Mouse (Mus musculus): ENCODE measurements around the gene Tmpo. TPM values are rescaled to one million over a fixed set of nuclear protein-coding genes. Genes with fewer than 3 reads are reported as not detected.

Tmpo gene
- polyA plus RNA-seq, 1 experiment: 204 TPM

- TF ChIP-seq POLR2A (IDR thresholded peaks at IDR 0.05; ENCODE audit: insufficient read depth, low read depth, low read length): no peak
- no peak for TF ChIP-seq CTCF (IDR thresholded peaks at IDR 0.05; ENCODE audit: insufficient read depth, low read depth, low read length)
- 51% methylated on average over 5 of the region's 5 CpGs for WGBS
- Histone ChIP-seq H3K4me1 (ENCODE audit: control insufficient read depth, insufficient read depth, low read length) (peaks cover 8% of the 10 kb centered on the region), H3K27ac (ENCODE audit: insufficient read depth, low read depth, low read length) (no peak overlapping the region), H3K4me3 (ENCODE audit: insufficient read depth, low read depth, low read length) (no peak overlapping the region)
Observed at GRCm38 (mm10) chr10:91166890-91167289, 14.2 kb downstream of the Tmpo start.

GRCm38 (mm10) chr10:91165850-91166249 lies 15.3 kb downstream of the Tmpo start:
- no peak for TF ChIP-seq CTCF (IDR thresholded peaks at IDR 0.05; ENCODE audit: insufficient read depth, low read depth, low read length)
- TF ChIP-seq POLR2A (IDR thresholded peaks at IDR 0.05; ENCODE audit: insufficient read depth, low read depth, low read length): no peak
- no peak overlapping the region for H3K27ac ChIP-seq (ENCODE audit: insufficient read depth, low read depth, low read length)
- H3K4me3 ChIP-seq (ENCODE audit: insufficient read depth, low read depth, low read length): no peak overlapping the region
- peaks cover 8% of the 10 kb centered on the region for H3K4me1 ChIP-seq (ENCODE audit: control insufficient read depth, insufficient read depth, low read length)

- 58% methylated on average over 3 of the region's 3 CpGs for WGBS
- H3K4me1 ChIP-seq (ENCODE audit: control insufficient read depth, insufficient read depth, low read length): peaks cover 6% of the 10 kb centered on the region
- no peak overlapping the region for H3K4me3 ChIP-seq (ENCODE audit: insufficient read depth, low read depth, low read length)
- no peak overlapping the region for H3K27ac ChIP-seq (ENCODE audit: insufficient read depth, low read depth, low read length)
- TF ChIP-seq CTCF (IDR thresholded peaks at IDR 0.05; ENCODE audit: insufficient read depth, low read depth, low read length) (no peak), POLR2A (IDR thresholded peaks at IDR 0.05; ENCODE audit: insufficient read depth, low read depth, low read length) (no peak)
Observed at GRCm38 (mm10) chr10:91164491-91164890, 16.6 kb downstream of the Tmpo start.

GRCm38 (mm10) chr10:91162511-91163163 lies 18.5 kb downstream of the Tmpo start:
- Histone ChIP-seq H3K4me3 (ENCODE audit: insufficient read depth, low read depth, low read length) (no peak overlapping the region), H3K4me1 (ENCODE audit: control insufficient read depth, insufficient read depth, low read length) (peaks cover 2% of the 10 kb centered on the region; the same call in 1 of the 2 replicates), H3K27ac (ENCODE audit: insufficient read depth, low read depth, low read length) (no peak overlapping the region)
- no peak for TF ChIP-seq POLR2A (IDR thresholded peaks at IDR 0.05; ENCODE audit: insufficient read depth, low read depth, low read length)
- no peak for TF ChIP-seq CTCF (IDR thresholded peaks at IDR 0.05; ENCODE audit: insufficient read depth, low read depth, low read length)
- 91% methylated on average over 15 of the region's 15 CpGs for WGBS

- TF ChIP-seq POLR2A (IDR thresholded peaks at IDR 0.05; ENCODE audit: insufficient read depth, low read depth, low read length) (no peak), CTCF (IDR thresholded peaks at IDR 0.05; ENCODE audit: insufficient read depth, low read depth, low read length) (no peak)
- Histone ChIP-seq H3K4me3 (ENCODE audit: insufficient read depth, low read depth, low read length) (no peak overlapping the region), H3K4me1 (ENCODE audit: control insufficient read depth, insufficient read depth, low read length) (no peaks in the 10 kb centered on the region), H3K27ac (ENCODE audit: insufficient read depth, low read depth, low read length) (no peak overlapping the region)
- 82% methylated on average over 11 of the region's 11 CpGs for WGBS
Observed at GRCm38 (mm10) chr10:91162077-91162476, 19.0 kb downstream of the Tmpo start.

- H3K4me1 ChIP-seq (ENCODE audit: control insufficient read depth, insufficient read depth, low read length): no peaks in the 10 kb centered on the region
- TF ChIP-seq CTCF (IDR thresholded peaks at IDR 0.05; ENCODE audit: insufficient read depth, low read depth, low read length): no peak
- TF ChIP-seq POLR2A (IDR thresholded peaks at IDR 0.05; ENCODE audit: insufficient read depth, low read depth, low read length): no peak
- H3K4me3 ChIP-seq (ENCODE audit: insufficient read depth, low read depth, low read length): no peak overlapping the region
- H3K27ac ChIP-seq (ENCODE audit: insufficient read depth, low read depth, low read length): no peak overlapping the region
- 75% methylated on average over 5 of the region's 5 CpGs for WGBS
Observed at GRCm38 (mm10) chr10:91161006-91161405, 20.1 kb downstream of the Tmpo start.

GRCm38 (mm10) chr10:91158442-91158841 lies 22.7 kb downstream of the Tmpo start:
- 77% methylated on average over 8 of the region's 8 CpGs for WGBS
- H3K4me1 ChIP-seq (ENCODE audit: control insufficient read depth, insufficient read depth, low read length): no peaks in the 10 kb centered on the region
- TF ChIP-seq POLR2A (IDR thresholded peaks at IDR 0.05; ENCODE audit: insufficient read depth, low read depth, low read length): no peak
- TF ChIP-seq CTCF (IDR thresholded peaks at IDR 0.05; ENCODE audit: insufficient read depth, low read depth, low read length): no peak

GRCm38 (mm10) chr10:91156338-91156737 lies 24.8 kb downstream of the Tmpo start:
- WGBS: 73% methylated on average over 6 of the region's 6 CpGs
- Histone ChIP-seq H3K4me3 (ENCODE audit: insufficient read depth, low read depth, low read length) (no peak overlapping the region), H3K27ac (ENCODE audit: insufficient read depth, low read depth, low read length) (no peak overlapping the region), H3K4me1 (ENCODE audit: control insufficient read depth, insufficient read depth, low read length) (0 out of 2 replicates have a peak, but pooled peaks cover 2% of the 10 kb centered on the region)
- TF ChIP-seq POLR2A (IDR thresholded peaks at IDR 0.05; ENCODE audit: insufficient read depth, low read depth, low read length) (no peak), CTCF (IDR thresholded peaks at IDR 0.05; ENCODE audit: insufficient read depth, low read depth, low read length) (no peak)

More at GRCm38 (mm10) chr10:91158442-91158841, 22.7 kb downstream of the Tmpo start:
- no peak overlapping the region for H3K27ac ChIP-seq (ENCODE audit: insufficient read depth, low read depth, low read length)
- no peak overlapping the region for H3K4me3 ChIP-seq (ENCODE audit: insufficient read depth, low read depth, low read length)

GRCm38 (mm10) chr10:91153894-91154503 lies 27.1 kb downstream of the Tmpo start:
- TF ChIP-seq CTCF (IDR thresholded peaks at IDR 0.05; ENCODE audit: insufficient read depth, low read depth, low read length) (no peak), POLR2A (IDR thresholded peaks at IDR 0.05; ENCODE audit: insufficient read depth, low read depth, low read length) (no peak)
- no peak overlapping the region for H3K4me3 ChIP-seq (ENCODE audit: insufficient read depth, low read depth, low read length)
- no peak overlapping the region for H3K27ac ChIP-seq (ENCODE audit: insufficient read depth, low read depth, low read length)
- 87% methylated on average over 10 of the region's 10 CpGs for WGBS
- H3K4me1 ChIP-seq (ENCODE audit: control insufficient read depth, insufficient read depth, low read length): 0 out of 2 replicates have a peak, but pooled peaks cover 2% of the 10 kb centered on the region
